Mouse (Mus musculus): ENCODE results near the gene Sesn1. TPM values are rescaled to one million over a fixed set of nuclear protein-coding genes. Genes with fewer than 3 reads are reported as not detected.

Sesn1 gene
- polyA plus RNA-seq, 1 experiment = 12.7 TPM

- Histone ChIP-seq H3K4me3 (ENCODE audit: control insufficient read depth, low read depth, low read length) (no peak overlapping the region), H3K27ac (ENCODE audit: control insufficient read depth, insufficient read depth, low read depth, low read length) (no peak overlapping the region), H3K4me1 (ENCODE audit: control insufficient read depth, insufficient read depth, low read length) (no peaks in the 10 kb centered on the region), H3K36me3 (ENCODE audit: control insufficient read depth, insufficient read depth, low read length) (no peaks in the 10 kb centered on the region), H3K27me3 (ENCODE audit: control insufficient read depth, insufficient read depth, low read length) (no peaks in the 10 kb centered on the region)
- TF ChIP-seq POLR2A (IDR thresholded peaks at IDR 0.05; ENCODE audit: control insufficient read depth, low read depth, low read length) = no peak
- TF ChIP-seq CTCF (IDR thresholded peaks at IDR 0.05; ENCODE audit: control insufficient read depth, insufficient read depth, insufficient replicate concordance, low read depth, low read length) = no peak
These were observed 143.8 kb downstream of the Sesn1 start for GRCm38 (mm10) chr10:41953528-41953864.

GRCm38 (mm10) chr10:41957421-41958225, 147.9 kb downstream of the Sesn1 start:
- Histone ChIP-seq H3K4me3 (ENCODE audit: control insufficient read depth, low read depth, low read length) (no peak overlapping the region), H3K36me3 (ENCODE audit: control insufficient read depth, insufficient read depth, low read length) (no peaks in the 10 kb centered on the region), H3K27ac (ENCODE audit: control insufficient read depth, insufficient read depth, low read depth, low read length) (no peak overlapping the region), H3K27me3 (ENCODE audit: control insufficient read depth, insufficient read depth, low read length) (no peaks in the 10 kb centered on the region), H3K4me1 (ENCODE audit: control insufficient read depth, insufficient read depth, low read length) (no peaks in the 10 kb centered on the region)
- TF ChIP-seq POLR2A (IDR thresholded peaks at IDR 0.05; ENCODE audit: control insufficient read depth, low read depth, low read length) (no peak), CTCF (IDR thresholded peaks at IDR 0.05; ENCODE audit: control insufficient read depth, insufficient read depth, insufficient replicate concordance, low read depth, low read length) (no peak)

Other genes with a start within 250 kb of the Sesn1 start
- gene Ccdc162, start 93.3 kb upstream of the Sesn1 start, polyA plus RNA-seq (2012; rRNA removed) = 0.56 and 1.3 TPM in 2 replicates
- 15.0 and 18.9 TPM in 2 replicates for gene Cep57l1, start 64 bp upstream of the Sesn1 start, polyA plus RNA-seq (2012; rRNA removed)
- gene Armc2, start 208.5 kb downstream of the Sesn1 start, polyA plus RNA-seq (2012; rRNA removed) = 15.9 and 16.1 TPM in 2 replicates